Mouse (Mus musculus) thymus, adult 2 months (tissue): Measurements from ENCODE around the gene Ercc6l. TPM values are rescaled to one million over a fixed set of nuclear protein-coding genes. Genes with fewer than 3 reads are reported as not detected.

Experiments used
- DNase-seq: peaks from one replicate; pipeline ENCODE4 v3.0.0; 2021
- H3K27ac ChIP-seq: fragments of 200-500 bp; 2 replicates; pipeline ENCODE4 v1.5.1; 2012; ENCODE audit warnings: low read length, control low read depth; ENCODE audit not compliant: control insufficient read depth, insufficient read depth
- H3K27me3 ChIP-seq: fragments of 200-500 bp; 2 replicates; pipeline ENCODE4 v1.6.1; 2012; ENCODE audit warnings: mild to moderate bottlenecking, low read length, moderate library complexity, mixed read lengths; ENCODE audit not compliant: control insufficient read depth, insufficient read depth
- H3K36me3 ChIP-seq: fragments of 200-500 bp; 2 replicates; pipeline ENCODE4 v1.6.1; 2012; ENCODE audit warnings: mild to moderate bottlenecking, low read length, moderate library complexity; ENCODE audit not compliant: control insufficient read depth, insufficient read depth
- H3K4me1 ChIP-seq: fragments of 200-500 bp; replicated peaks from 2 replicates; pipeline ENCODE4 v1.6.1; 2012; ENCODE audit warnings: low read length; ENCODE audit not compliant: control insufficient read depth, insufficient read depth
- H3K4me3 ChIP-seq: fragments of 200-500 bp; 2 replicates; pipeline ENCODE4 v1.5.1; 2012; ENCODE audit warnings: mild to moderate bottlenecking, low read length, control low read depth, moderate library complexity; ENCODE audit not compliant: control insufficient read depth, insufficient read depth
- CTCF ChIP-seq: fragments of 200-500 bp; IDR thresholded peaks from 2 replicates; pipeline ENCODE4 v1.5.1; 2012; ENCODE audit warnings: mild to moderate bottlenecking, control low read depth, low read length, moderate library complexity, borderline replicate concordance; ENCODE audit not compliant: control insufficient read depth, poor library complexity, insufficient read depth; ENCODE audit errors: extremely low read depth
- POLR2A ChIP-seq: fragments of 200-500 bp; IDR thresholded peaks from 2 replicates; pipeline ENCODE4 v1.6.1; 2012; ENCODE audit warnings: mild to moderate bottlenecking, low read length, control low read depth, moderate library complexity; ENCODE audit not compliant: control insufficient read depth, poor library complexity, insufficient read depth; ENCODE audit errors: extremely low read depth
- WGBS: fragments of 180-500 bp; shearing (Covaris S2); methylation state at CpG from one replicate; pipeline ENCODE4 v1.1.7; 2018; 5-methylcytosine and 5-hydroxymethylcytosine counted together
- polyA plus RNA-seq: library from polyadenylated mRNA; depleted of rRNA; stranded (reverse); fragments of >200 nt; gene quantifications from 2 replicates; pipeline ENCODE4 v1.2.3, GENCODE M21; 2012; rRNA removed

The Ercc6l gene
- polyA plus RNA-seq, result 2.9 and 3.6 TPM in 2 replicates

DNA sequence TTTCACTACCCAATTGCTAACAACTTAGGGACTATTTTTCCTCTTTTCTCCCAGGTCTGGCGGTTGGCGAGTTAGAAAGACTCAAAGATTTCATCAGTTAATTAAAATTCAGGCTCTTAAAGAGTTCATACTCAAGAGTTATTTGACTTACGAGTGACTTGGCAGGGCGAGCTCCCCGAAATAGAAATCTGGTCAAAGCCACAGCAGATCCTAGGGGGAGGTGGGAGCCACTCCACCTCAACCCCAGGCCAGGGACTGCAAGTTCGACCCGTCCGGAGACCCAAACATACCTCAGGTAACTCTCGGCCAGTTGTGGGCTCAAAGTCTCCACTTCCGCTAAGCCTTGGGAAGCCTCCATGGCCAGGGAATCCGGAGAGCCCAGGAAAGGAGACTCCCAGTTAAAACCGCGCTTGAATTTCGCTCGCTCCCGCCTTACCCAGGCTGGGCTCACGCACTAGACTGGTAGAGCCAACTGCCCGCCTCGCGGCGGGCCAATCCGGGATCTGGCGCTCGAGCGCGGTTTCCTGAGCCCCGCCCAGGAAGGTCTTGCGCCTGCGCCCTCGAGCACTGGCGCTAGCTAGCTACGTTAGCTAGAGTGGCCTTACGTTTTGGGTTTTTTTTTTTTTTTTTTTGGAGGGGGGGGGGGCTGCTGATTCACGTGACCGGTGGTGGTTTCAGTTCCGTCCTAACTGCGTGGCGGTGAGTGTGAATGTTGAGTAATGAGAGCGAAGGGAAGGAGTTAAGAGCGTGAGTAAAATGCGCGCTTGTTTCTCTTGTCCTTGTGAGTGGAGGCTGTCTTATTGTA is at the start of gene Ercc6l:
Gene Ercc6l, minus strand, starts transcription at position 474 of the 805 bp plus-strand sequence.
- TF ChIP-seq POLR2A (0 out of 2 replicates have a peak, but pooled peaks have one; percentile 37), CTCF (no peak)
- WGBS, result 3% methylated on average over 41 of the region's 42 CpGs
- H3K4me3 ChIP-seq, result peak within 1 kb of the TSS; percentile 93
- DNase-seq, result peak; percentile 86
- H3K27me3 ChIP-seq, result no peaks in the 10 kb centered on the region
- peak within 1 kb of the TSS; percentile 91 for H3K27ac ChIP-seq
- H3K36me3 ChIP-seq, result no peaks in the 10 kb centered on the region
- peaks cover 3% of the 10 kb centered on the region for H3K4me1 ChIP-seq

DNA sequence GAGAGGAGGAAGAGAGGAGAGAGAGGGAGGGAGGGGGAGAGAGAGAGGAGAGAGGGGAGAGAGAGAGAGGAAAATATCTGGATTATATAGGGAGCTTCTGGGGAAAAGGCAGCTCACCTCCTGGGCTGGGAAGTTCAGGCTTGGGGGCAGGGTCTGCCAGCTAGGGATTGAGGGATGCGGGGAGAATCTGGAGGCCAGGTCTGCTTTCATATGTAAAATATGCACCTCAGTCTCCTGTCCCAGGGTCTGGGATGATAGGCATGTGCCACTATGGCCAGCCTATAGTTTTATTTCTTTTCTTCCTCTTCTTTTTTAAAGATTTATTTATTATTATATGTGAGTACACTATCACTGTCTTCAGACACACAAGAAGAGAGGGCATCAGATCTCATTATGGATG is 33.9 kb upstream of the Ercc6l start:
- Histone ChIP-seq H3K27me3 (no peaks in the 10 kb centered on the region), H3K4me3 (no peak overlapping the region), H3K4me1 (peaks cover 6% of the 10 kb centered on the region), H3K27ac (no peak overlapping the region), H3K36me3 (peaks cover 16% of the 10 kb centered on the region)
- 88% methylated on average over 1 of the region's 1 CpGs for WGBS
- TF ChIP-seq POLR2A (no peak), CTCF (no peak)
- no peak for DNase-seq

DNA sequence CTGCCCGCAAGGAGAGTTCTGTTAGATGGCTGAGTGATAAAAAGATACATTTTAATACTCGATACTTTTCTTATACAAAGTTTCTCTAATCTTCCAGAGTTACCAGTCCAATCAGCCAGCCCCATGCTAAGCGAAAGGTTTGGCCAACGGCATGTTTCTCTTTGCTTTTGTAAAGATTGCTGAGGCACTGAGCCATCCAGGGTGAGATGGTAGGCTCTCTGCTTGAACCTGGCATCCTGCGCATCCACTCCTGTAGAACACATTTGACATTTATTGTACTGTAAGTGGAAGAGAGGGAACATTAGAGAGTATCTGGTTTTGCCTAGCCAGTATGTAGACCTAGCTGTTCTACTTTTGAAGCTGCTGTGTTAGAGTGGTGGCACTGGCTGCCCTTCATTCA is 32.7 kb upstream of the Ercc6l start:
- Histone ChIP-seq H3K4me1 (peaks cover 6% of the 10 kb centered on the region), H3K4me3 (no peak overlapping the region), H3K36me3 (peaks cover 21% of the 10 kb centered on the region), H3K27me3 (no peaks in the 10 kb centered on the region), H3K27ac (no peak overlapping the region)
- no peak for DNase-seq
- no peak for TF ChIP-seq POLR2A
- no peak for TF ChIP-seq CTCF
- WGBS, result 47% methylated on average over 5 of the region's 5 CpGs

DNA sequence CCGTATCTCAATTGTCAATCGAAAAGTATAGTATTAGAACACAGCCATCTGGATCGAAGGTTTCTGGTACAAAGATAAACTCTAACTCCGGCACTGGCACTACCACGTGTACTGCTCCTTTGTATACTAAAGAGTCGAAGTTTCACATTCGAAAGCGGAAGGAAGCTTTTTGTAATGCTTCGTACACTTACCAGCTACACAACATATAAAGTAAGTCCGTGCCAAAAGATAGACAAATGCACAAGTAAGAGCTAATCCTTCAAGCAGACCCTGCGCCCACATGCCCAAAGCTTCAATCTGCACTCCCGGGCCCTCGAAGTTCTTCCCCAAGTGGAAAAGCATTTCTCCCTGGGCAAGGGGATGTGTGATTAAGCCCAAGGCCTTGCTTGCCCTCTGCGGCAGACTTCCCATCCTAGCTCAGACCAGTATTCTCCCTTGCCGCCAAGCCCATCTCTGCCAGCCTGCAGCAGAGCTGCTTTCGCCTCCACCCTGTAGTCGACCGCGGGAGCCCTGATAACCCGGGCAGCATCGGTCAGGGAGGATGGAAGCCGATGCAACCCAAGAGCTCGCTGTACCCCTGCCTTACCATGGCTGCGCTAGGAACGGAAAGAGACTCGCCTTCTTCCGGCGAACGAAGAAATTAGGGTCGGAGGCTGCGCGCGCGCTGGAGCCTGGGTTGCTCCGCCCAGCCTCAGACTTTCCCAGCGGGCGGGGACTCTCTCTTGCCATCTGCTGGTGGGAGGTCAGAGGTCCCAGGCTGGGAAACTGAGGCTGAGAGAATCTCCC is 32.0 kb upstream of the Ercc6l start, which contains the start of gene Rps4x:
Gene Rps4x, minus strand, starts transcription at position 683 of the 786 bp plus-strand sequence.
- peak; percentile 79 for DNase-seq
- peaks cover 6% of the 10 kb centered on the region for H3K4me1 ChIP-seq
- H3K4me3 ChIP-seq, result peak within 1 kb of the TSS; percentile 92
- H3K36me3 ChIP-seq, result peaks cover 28% of the 10 kb centered on the region
- no peaks in the 10 kb centered on the region for H3K27me3 ChIP-seq
- peak within 1 kb of the TSS; percentile 94 for H3K27ac ChIP-seq
- WGBS, result under 1% methylated on average over 37 of the region's 37 CpGs
- TF ChIP-seq POLR2A (peak; percentile 85), CTCF (peak; percentile 70; the same call in 1 of the 2 replicates)

DNA sequence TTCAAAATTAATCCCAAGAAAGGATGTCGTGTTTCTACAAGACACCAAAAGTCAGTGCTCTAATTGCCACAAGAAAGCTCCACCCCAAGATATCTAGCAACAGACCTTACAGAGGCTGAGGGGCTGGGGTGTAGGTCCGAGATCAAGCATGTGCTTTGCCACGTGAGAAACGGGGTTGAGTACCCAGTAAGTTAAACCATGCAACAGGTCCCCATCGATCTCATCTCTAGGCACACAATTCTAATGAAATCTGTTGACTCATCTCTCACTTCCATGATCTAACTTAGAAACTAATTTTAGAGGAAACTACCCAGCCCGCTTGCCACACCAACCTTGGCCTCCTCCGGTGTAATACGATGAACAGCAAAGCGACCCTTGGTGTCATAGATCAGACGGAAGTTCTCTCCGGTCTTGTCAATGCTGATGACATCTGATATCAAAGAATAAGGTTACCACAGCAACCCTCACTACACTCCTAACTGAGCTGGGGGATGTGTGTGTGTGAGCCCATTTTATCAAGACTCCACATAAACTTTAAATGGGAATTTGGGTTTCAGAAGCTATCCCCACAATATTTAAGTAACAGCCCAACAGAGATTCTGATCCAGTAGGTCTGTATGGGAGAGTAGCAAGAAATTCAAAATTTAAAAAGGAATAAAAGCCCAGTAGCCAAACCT is 30.3 kb upstream of the Ercc6l start:
- no peak for TF ChIP-seq POLR2A
- TF ChIP-seq CTCF, result no peak
- H3K4me3 ChIP-seq, result no peak overlapping the region; the same call in 1 of the 2 replicates
- H3K27me3 ChIP-seq, result no peaks in the 10 kb centered on the region
- H3K36me3 ChIP-seq, result peaks cover 41% of the 10 kb centered on the region
- H3K27ac ChIP-seq, result no peak overlapping the region
- no peak for DNase-seq
- 8% methylated on average over 11 of the region's 11 CpGs for WGBS
- peaks cover 6% of the 10 kb centered on the region for H3K4me1 ChIP-seq

DNA sequence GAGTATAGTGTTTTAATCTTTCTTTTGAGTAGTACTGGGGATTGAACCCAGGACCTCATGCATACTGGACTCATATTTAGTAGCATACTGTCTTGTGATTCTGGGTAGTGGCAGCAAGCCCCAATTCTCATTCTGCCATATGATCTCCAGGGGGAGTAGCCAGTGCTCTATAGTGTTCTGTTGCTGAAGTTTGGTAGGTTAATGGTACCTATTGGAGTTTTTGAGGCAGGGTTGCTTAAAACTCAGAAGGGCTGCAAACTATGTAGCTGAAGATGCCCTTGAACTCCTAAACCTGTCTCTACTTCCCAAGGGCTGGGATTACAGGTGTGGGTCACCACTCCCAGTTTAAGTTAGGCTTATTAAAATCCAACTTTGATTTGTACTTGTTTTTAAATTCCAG is 25.7 kb upstream of the Ercc6l start:
- no peak for TF ChIP-seq POLR2A
- no peak for TF ChIP-seq CTCF
- H3K4me1 ChIP-seq, result peaks cover 6% of the 10 kb centered on the region
- DNase-seq, result no peak
- H3K4me3 ChIP-seq, result no peak overlapping the region
- peaks cover 41% of the 10 kb centered on the region for H3K36me3 ChIP-seq
- H3K27me3 ChIP-seq, result no peaks in the 10 kb centered on the region
- no peak overlapping the region for H3K27ac ChIP-seq
